Mouse (Mus musculus) right cerebral cortex, postnatal 25 days (tissue): ENCODE results near the gene Mfsd1.
A peak's percentile ranks its signal among the peaks of the same experiment; 100 is the strongest.

Experiments
- DNase-seq: peaks from one replicate; pipeline ENCODE4 v3.0.0; 2022

The Mfsd1 gene

GRCm38 (mm10) chr3:67582273-67583124 lies at the start of gene Mfsd1:
Mfsd1 (plus strand) TSS chr3:67582741.
- peak; percentile 86 for DNase-seq

- no peak for DNase-seq
These were observed 38.9 kb upstream of the Mfsd1 start for GRCm38 (mm10) chr3:67543630-67544029.

GRCm38 (mm10) chr3:67551193-67551592 lies 31.3 kb upstream of the Mfsd1 start:
- no peak for DNase-seq

- DNase-seq, result no peak
These were observed 29.3 kb upstream of the Mfsd1 start for GRCm38 (mm10) chr3:67553281-67553680.

- no peak for DNase-seq
These were observed 28.6 kb upstream of the Mfsd1 start for GRCm38 (mm10) chr3:67553927-67554448.

- DNase-seq, result no peak
These were observed 27.3 kb upstream of the Mfsd1 start for GRCm38 (mm10) chr3:67555211-67555610.

GRCm38 (mm10) chr3:67557200-67557651 lies 25.3 kb upstream of the Mfsd1 start:
- no peak for DNase-seq

GRCm38 (mm10) chr3:67557718-67558354 lies 24.7 kb upstream of the Mfsd1 start:
- no peak for DNase-seq

GRCm38 (mm10) chr3:67564731-67565357 lies 17.7 kb upstream of the Mfsd1 start:
- DNase-seq, result no peak

GRCm38 (mm10) chr3:67565540-67566227 lies 16.9 kb upstream of the Mfsd1 start:
- no peak for DNase-seq

- peak; percentile 73 for DNase-seq
These were observed 14.4 kb upstream of the Mfsd1 start for GRCm38 (mm10) chr3:67568015-67568618.

- DNase-seq, result no peak
These were observed 9.6 kb upstream of the Mfsd1 start for GRCm38 (mm10) chr3:67572918-67573317.

- DNase-seq, result no peak
These were observed 9.0 kb upstream of the Mfsd1 start for GRCm38 (mm10) chr3:67573523-67573922.

- DNase-seq, result no peak
These were observed 6.3 kb upstream of the Mfsd1 start for GRCm38 (mm10) chr3:67576248-67576647.

GRCm38 (mm10) chr3:67576724-67577123 lies 5.8 kb upstream of the Mfsd1 start:
- no peak for DNase-seq

GRCm38 (mm10) chr3:67583125-67583845 lies 744 bp downstream of the Mfsd1 start:
- DNase-seq, result no peak

GRCm38 (mm10) chr3:67583846-67584186 lies 1.3 kb downstream of the Mfsd1 start:
- DNase-seq, result no peak

- DNase-seq, result no peak
These were observed 4.0 kb downstream of the Mfsd1 start for GRCm38 (mm10) chr3:67586511-67586910.

- DNase-seq, result no peak
These were observed 4.9 kb downstream of the Mfsd1 start for GRCm38 (mm10) chr3:67587430-67587829.

- DNase-seq, result no peak
These were observed 19.1 kb downstream of the Mfsd1 start for GRCm38 (mm10) chr3:67601616-67602138.

GRCm38 (mm10) chr3:67618222-67618621 lies 35.7 kb downstream of the Mfsd1 start:
- no peak for DNase-seq

GRCm38 (mm10) chr3:67624629-67625028 lies 42.1 kb downstream of the Mfsd1 start:
- DNase-seq, result no peak
